Mouse (Mus musculus): ENCODE results near the gene Socs2.

Socs2 gene

GRCm38 (mm10) chr10:95416685-95417495 lies at the start of gene Socs2:
Gene Socs2, minus strand, starts transcription at chr10:95417180.
- DNase-seq (ENCODE audit: low spot score): peak; percentile 95

GRCm38 (mm10) chr10:95465485-95465896 lies 48.5 kb upstream of the Socs2 start:
- DNase-seq (ENCODE audit: low spot score): no peak

- DNase-seq (ENCODE audit: low spot score): no peak
Observed at GRCm38 (mm10) chr10:95464527-95464926, 47.5 kb upstream of the Socs2 start.

GRCm38 (mm10) chr10:95462231-95462630 lies 45.3 kb upstream of the Socs2 start:
- no peak for DNase-seq (ENCODE audit: low spot score)

DNA sequence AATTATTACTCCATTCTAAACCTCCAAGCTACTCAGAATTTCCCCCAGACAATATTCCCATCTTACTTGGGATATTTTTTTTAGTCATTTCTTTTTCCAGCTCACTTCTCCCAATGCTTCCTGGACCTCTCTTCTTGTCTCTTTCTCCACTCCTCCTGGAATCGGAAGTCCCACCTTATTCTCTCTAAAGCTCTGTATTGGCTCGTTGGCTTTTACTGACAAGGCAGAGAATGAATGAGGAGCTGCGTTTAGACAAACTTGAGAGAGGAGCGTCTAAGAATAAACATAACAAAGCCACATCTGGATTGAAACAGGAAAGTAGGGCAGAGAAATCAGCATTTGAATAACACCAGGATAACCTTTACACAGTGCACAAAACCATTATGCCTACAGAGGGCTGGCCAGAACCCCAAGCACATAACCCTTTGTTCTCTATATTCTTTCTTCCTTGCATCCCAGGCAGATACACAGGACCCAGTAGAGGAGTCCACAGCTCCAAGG lies 44.1 kb upstream of the Socs2 start:
- no peak for DNase-seq (ENCODE audit: low spot score)

- DNase-seq (ENCODE audit: low spot score): no peak
Observed at GRCm38 (mm10) chr10:95458050-95458806, 41.2 kb upstream of the Socs2 start.

- DNase-seq (ENCODE audit: low spot score): no peak
Observed at GRCm38 (mm10) chr10:95457367-95458049, 40.5 kb upstream of the Socs2 start.

DNA sequence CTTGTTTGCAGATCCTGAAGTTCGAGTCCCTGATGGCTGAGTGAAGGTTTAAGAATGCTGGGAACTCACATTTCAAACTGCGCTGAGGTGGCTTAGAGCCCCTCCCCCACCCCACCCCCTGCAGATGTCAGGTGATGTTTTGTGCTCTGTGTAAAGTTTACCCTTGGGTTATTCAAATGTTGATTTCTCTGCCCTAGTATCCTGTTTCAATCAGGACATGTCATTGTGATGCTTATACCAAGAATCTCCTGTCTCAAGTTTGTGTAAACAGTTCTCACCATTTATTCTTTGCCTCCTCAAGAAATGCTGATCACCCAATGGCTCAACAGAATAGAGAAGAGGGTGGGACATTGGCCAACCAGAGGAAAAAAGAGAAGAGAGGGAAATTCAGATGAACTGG lies 39.1 kb upstream of the Socs2 start:
- DNase-seq (ENCODE audit: low spot score): no peak

GRCm38 (mm10) chr10:95453282-95453681 lies 36.3 kb upstream of the Socs2 start:
- no peak for DNase-seq (ENCODE audit: low spot score)

- DNase-seq (ENCODE audit: low spot score): no peak
Observed at GRCm38 (mm10) chr10:95449033-95449432, 32.1 kb upstream of the Socs2 start.

DNA sequence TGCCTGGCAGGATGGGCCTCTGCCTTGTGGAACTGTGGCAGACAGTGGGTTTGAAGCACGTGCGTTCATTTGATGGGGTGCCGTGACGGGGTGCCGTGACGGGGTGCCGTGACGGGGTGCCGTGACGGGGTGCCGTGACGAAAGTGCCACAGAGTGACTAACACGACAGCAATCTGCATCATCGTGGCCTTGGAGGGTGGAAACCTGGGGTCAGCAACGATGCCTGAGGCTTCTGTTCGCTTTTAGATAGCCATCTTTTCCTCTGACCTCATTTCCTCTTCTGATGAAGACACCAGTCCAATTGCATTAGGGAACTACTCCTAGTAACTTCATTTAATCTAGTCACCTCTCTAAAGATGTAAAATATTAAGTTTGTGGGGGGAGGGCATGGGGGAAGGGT lies 31.0 kb upstream of the Socs2 start:
- DNase-seq (ENCODE audit: low spot score): no peak

DNA sequence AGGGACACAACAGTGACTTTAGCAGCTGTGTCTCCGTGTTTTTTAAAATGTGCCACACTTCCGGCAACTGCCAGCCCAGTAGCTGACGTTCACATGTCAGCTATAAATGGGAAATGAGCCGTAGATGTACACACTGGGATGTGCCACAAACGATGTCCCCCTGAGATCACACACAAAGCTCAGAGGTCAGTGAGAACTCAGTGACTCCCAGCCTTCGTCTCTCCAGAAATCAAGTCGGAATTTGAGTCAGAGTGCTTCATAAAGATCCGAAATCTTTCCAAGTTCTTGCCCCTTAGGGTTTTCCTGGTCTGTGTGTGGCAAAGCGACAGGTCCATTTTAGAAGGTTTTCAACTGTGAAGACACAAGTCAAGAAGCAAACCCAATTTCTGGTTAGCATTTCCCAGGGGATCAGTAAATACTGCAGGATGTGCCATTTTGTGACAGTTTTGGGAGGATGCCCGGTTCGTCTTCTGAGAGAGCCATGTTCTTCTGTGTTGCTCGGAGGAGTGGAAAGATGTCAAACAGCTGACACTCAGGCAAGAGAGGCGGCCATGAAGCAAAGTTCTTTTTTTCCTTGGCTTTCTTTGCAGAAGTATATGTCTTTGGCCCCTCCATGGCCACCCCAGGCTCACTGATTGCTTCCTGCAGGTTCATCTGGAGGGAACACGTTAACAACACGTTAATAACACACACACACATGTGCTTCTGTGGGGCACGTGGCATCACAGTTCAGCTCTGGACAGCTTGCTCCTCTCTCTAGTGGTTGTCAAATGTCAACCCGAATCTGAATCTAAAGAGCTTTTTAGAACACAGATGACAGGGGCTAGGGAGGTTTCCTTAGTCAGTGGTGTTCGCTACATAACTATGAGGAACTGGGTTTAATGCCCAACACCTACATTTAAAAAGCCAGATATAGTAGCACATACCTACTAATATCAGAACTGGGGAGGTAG lies 28.4 kb upstream of the Socs2 start:
- no peak for DNase-seq (ENCODE audit: low spot score)

DNA sequence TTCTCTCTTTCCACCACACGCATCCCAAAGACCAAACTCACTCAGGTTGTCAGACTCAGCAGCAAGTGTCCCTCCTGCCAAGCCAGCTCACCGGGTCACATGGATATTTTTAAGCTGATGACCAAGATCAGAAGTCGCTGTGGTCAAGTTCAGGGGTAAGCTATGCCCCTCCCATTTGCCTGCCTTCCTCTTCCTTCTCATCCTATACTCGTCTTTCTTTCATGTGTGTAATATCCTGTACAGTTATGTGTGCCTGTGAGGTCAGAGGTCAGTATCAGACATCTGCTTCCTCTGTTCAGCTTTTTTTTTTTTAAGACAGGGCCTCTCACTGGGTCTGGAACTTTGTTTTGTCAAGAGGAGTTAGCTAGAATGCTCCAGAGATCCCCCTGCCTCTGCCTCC lies 25.4 kb upstream of the Socs2 start:
- DNase-seq (ENCODE audit: low spot score): no peak

- no peak for DNase-seq (ENCODE audit: low spot score)
Observed at GRCm38 (mm10) chr10:95440566-95440965, 23.6 kb upstream of the Socs2 start.

GRCm38 (mm10) chr10:95439718-95440339 lies 22.8 kb upstream of the Socs2 start:
- DNase-seq (ENCODE audit: low spot score): no peak

GRCm38 (mm10) chr10:95438941-95439340 lies 22.0 kb upstream of the Socs2 start:
- DNase-seq (ENCODE audit: low spot score): no peak

DNA sequence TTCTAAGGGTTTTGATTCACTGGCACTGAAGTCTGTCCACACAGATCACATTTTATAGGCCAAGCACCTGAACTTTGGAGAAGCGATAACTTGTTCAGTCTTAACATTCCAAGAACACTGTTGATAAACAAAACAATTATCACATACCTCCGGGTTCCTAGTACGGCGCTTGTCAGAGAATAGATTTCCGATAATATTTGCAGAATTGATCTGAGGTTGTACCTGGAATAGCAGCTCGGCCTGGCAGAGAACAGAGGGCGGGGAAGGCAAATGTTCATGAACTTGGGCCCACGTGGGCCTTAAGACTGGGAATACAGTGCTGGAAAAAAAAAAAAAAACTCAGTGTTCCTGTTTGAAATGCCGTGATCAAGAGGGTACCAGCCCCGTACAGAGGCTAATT lies 13.3 kb upstream of the Socs2 start:
- DNase-seq (ENCODE audit: low spot score): no peak

DNA sequence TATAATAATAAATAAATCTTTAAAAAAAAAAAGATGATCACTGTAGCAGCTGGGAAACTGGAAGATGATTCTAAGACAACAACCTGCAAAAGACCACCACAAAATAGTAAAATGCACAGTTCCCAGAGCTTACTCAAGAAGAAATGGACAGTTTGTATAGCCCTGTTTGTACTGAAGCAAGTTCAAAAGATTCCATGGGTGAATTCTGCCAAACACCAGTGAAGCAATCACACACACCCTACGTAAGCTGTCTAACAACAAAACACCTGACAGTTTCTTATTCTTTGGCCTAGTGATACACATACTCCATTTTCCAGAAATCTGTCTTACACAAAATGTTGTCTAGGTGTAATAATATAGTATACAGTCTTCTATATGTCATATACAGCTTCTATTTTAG lies 12.1 kb upstream of the Socs2 start:
- DNase-seq (ENCODE audit: low spot score): no peak

GRCm38 (mm10) chr10:95426207-95427115 lies 9.5 kb upstream of the Socs2 start:
- no peak for DNase-seq (ENCODE audit: low spot score)

DNA sequence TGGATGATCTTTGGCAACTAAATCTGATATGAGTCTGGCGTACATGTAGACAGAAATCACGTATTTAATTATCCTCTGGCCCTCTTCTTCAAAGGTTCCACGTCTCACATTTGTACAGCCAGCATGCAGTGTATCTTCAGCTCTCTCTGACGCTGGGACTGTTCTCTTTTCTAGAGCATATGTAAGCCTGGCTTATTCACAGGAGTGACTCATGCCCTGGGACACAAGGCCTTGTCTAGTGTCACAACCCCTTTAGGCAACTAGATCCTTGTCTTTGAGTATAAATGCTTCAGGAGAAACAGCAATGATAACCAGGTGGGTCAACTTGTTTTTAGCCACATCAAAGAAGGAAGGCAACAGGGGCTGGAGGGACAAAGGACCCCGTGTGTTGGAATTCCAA lies 5.7 kb upstream of the Socs2 start:
- no peak for DNase-seq (ENCODE audit: low spot score)
